Mouse (Mus musculus): ENCODE results near the gene Rtn4rl1.

The Rtn4rl1 gene

DNA sequence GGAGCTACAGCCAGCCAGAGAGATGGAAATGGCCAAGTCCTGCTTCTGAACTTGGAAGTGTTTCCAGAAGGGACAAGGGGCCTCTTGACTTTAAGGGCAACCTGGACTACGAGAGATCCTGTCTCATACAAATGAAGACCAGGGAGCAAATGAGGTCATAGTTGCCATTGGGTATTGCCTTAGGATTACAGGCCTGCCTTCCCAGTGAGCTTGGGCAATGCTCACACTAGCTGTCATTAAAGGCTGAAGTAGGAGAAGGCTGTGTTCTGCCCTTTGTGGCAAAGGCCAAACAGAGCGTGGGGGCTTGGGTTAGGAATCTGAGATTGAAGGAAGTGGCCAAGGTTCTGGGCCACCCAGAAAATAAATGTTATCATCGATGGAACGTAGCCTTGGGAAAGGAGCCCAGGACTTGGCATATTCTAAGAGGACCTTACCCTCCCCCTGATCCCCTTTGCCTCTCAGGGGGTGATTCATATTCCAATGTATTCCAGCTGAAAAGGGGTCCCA lies 57.5 kb downstream of the Rtn4rl1 start:
- no peak for DNase-seq (ENCODE audit: extremely low spot score)

- DNase-seq (ENCODE audit: extremely low spot score) = no peak
These were observed 58.0 kb downstream of the Rtn4rl1 start for GRCm38 (mm10) chr11:75251557-75252070.

DNA sequence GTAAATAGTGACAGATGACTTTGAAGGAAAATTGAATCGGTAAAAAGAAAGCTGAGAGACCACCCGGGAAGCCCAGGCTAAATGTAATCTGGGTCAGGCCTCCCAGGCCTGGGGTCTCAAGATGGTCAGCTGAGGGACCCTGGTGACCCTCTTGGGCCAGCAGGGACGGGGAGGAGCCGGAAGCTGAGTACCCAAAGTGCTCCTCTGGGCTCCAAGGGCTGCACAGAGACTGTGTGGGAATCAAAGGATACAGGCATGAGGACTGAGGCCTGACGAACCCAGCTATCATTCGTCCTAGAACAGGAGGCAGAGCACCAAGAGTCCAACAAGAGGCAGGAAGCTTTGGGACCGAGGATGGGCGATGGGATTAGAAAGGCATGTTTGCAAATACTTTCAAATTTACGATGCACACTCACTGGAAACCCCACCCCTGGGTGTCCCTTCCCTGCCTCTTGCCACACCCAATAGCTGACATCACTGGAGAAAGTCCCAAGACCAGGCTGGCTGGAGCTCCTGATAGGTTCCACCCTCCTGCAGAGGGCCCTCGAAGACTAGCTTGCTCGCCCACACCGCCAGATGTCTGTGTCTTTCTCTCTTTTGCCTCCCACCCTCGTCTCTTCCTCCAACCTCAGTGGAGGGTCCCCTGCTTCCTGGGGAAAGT lies 60.8 kb downstream of the Rtn4rl1 start:
- no peak for DNase-seq (ENCODE audit: extremely low spot score)

DNA sequence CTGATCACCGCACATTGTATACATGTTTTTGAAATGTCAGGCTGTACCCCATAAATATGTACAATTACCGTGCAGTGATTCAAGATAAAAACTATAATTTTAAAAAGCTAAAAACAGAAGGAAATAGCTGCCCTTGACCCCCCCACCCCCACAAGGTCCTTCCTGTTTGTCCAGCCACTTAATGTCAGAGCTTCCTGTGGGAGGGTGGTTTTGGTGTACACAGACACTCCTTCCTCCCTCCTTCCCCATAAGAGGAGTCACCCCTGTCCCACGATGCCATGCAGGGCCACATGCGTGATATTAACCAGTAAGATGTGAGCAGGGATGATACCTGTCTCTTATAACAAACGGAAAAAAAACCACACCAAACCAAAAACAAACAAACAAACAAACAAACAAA lies 61.7 kb downstream of the Rtn4rl1 start:
- no peak for DNase-seq (ENCODE audit: extremely low spot score)

DNA sequence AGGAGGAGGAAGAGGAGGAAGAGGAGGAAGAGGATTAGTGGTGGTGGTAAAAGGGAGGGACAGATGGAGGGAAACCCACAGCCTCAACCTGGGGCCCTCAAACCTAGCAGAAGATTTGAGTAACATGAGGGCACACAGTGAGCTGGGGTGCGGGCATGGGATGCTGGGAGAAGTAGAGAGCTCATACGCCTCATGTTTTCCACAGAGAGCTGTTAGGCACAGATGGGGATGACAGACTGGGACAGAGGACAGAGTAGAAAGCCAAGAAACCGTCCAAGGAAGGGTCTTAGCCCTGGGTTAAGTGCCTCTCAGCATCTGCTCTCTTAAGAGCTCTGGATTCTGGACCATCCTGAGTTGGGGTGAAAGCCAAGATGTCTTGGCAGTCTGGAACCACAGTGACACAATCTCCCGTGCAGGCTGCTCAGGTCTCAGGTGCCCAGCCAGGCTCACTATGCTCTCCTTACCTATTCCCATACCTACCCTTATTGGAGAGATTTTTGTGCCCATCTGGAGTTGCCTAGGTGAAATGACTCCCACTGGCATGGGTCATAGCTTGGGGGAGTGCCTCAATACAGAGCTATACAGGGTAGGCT lies 63.6 kb downstream of the Rtn4rl1 start:
- DNase-seq (ENCODE audit: extremely low spot score) = no peak

- no peak for DNase-seq (ENCODE audit: extremely low spot score)
These were observed 65.8 kb downstream of the Rtn4rl1 start for GRCm38 (mm10) chr11:75259416-75259815.

DNA sequence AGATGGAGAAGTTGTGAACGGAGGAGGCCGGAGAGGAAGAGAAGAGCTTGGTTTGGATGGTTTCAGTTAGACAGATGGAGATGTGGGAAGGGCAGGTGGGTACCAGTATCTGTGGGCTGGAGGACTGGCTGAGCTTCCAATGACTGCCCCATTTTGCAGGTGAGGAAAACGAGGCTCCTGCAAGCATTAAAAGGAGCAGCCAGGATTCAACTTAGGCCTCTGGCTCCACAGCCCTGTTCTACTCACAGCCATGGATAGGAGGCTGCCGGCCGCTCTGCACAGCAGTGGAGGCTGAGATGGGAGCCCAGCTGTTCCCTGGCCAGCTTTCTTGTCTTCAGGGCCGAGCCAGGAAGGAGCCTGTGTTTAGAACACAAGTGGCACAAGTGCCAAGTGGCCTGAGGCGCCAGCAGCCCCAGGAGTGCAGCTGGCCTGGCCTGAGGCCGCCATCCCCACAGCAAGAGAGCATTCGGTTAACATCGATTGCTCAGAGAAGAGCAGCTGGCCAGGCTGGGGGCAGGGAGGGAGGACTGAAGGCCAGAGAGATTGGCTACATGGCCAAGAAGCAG lies 66.5 kb downstream of the Rtn4rl1 start:
- DNase-seq (ENCODE audit: extremely low spot score) = no peak

GRCm38 (mm10) chr11:75261016-75261415 lies 67.4 kb downstream of the Rtn4rl1 start:
- DNase-seq (ENCODE audit: extremely low spot score) = no peak

DNA sequence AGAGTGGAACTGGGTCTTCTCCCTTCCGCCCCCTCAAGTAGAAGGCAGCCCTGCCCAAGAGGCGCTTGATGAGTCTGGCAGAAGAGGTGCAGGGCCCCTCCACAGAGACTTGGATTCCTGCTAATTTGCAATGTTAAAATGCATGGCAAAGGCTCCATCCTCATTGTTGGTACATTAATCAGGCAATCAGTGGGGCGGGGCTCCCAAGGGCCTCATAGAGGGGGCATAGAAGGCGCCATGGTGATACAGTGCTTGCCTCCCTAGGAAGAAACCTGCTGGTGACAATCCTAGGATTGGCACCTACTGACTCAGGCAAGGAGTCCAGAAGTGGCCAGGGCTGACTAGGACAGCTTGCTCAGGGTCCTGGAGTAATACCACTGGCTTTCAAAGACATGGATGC lies 68.1 kb downstream of the Rtn4rl1 start:
- no peak for DNase-seq (ENCODE audit: extremely low spot score)

DNA sequence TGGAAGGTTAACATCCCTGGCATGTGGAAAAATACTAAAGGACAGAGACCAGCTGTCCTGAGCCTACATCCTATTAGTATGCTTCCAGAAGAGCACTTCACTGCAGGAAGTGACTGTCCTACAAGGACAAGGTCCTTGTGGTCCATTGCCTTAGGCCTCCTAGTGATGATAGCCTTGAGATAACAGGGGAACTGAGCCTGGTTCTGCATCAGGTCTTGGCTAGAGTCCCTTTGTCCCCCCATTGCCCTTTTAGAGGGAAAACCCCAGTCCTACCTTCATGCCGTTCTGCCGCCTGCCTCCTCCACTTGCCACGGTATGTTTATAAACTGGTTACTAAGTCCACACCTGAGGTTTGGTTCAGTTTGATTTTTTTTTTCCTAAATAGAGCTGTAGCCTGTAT lies 68.6 kb downstream of the Rtn4rl1 start:
- DNase-seq (ENCODE audit: extremely low spot score) = no peak

- DNase-seq (ENCODE audit: extremely low spot score) = no peak
These were observed 69.2 kb downstream of the Rtn4rl1 start for GRCm38 (mm10) chr11:75262791-75263190.

DNA sequence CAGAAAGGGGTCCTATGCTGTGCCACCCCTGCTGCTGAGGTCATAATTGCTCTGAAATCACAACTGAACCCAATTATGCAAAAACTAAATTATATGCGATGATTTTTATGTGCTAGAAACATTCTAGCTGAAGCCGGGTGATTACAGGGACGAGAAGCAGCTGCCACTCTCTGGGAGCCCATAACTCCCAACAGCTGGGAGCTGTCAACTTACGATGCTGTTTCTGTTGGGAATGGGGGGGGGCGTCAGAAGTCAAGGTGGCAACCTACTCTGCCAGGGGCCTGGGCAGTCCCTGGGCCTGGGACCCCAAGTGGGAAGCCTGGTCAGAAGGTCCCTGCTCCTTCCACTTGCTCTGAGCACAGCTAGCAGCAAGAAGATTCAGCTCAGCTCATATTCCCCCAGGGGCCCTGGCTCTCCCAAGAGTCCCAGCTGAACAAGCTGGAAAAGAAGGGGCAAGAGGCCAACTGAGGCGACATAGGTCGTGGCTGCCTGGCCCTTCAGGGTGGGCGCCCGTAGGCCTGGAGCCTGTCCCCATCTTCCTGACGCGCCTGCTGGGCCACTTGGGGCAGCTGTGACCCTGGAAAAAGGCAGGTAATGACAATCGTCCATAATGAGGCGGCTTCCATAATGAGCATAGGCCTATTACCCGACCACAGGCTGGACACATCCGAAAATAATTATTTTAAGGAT lies 69.8 kb downstream of the Rtn4rl1 start:
- no peak for DNase-seq (ENCODE audit: extremely low spot score)

- no peak for DNase-seq (ENCODE audit: extremely low spot score)
These were observed 70.4 kb downstream of the Rtn4rl1 start for GRCm38 (mm10) chr11:75263964-75264312.

DNA sequence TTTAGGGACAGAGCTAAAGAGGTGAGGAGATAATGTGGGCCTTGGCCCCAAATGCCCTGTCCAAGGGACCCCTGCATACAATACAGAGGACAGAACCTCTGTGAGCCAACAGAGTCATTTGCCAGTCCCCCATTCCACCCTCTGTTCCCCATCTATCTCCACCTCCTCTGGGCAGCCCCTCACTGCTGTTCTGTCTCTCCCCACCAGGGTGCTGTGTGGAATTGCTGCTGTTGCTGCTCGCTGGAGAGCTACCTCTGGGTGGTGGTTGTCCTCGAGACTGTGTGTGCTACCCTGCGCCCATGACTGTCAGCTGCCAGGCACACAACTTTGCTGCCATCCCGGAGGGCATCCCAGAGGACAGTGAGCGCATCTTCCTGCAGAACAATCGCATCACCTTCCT lies 71.0 kb downstream of the Rtn4rl1 start:
- DNase-seq (ENCODE audit: extremely low spot score) = no peak

GRCm38 (mm10) chr11:75265545-75265944 lies 72.0 kb downstream of the Rtn4rl1 start:
- DNase-seq (ENCODE audit: extremely low spot score) = no peak

DNA sequence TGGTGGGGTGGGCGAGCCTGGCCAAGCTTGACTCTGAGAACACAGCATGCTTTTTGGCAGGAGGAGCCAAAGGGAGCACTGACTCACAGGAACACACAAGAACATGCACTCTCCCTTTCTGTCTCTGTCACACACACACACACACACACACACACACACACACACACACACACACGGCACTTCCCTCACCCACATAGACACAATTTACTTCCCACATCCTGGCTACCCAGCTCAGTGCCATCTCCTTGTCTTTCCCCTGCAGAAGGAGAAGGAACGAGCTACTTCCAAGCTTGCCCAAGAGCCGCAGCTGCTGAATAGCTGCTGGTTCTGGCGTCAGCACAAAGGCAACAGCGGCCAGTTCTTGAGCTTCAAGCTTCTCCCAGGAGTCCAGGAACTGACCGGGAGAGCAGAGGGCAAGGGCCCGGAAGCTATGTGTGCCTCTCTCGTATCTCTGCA lies 74.3 kb downstream of the Rtn4rl1 start:
- no peak for DNase-seq (ENCODE audit: extremely low spot score)

DNA sequence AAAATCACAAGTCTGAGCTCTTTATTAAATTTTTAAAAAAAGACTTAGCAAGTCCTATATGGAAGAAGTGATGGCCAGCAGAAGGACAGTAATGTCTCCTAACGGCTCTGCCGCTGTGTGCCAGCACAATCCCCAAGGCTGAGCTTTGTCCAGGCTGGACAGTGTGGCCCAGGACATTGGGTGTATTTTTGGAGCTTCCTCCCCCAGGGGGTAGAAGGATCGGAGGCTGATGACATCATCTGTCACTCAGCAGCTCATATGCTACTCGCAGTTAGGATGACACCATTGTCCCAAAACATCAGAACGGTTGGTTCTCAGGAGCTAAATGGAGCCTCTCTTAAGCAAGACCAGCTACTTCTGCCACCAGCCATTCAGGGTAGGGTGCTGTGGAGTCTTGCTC lies 74.9 kb downstream of the Rtn4rl1 start:
- no peak for DNase-seq (ENCODE audit: extremely low spot score)

- DNase-seq (ENCODE audit: extremely low spot score) = no peak
These were observed 75.6 kb downstream of the Rtn4rl1 start for GRCm38 (mm10) chr11:75269213-75269612.

- no peak for DNase-seq (ENCODE audit: extremely low spot score)
These were observed 76.8 kb downstream of the Rtn4rl1 start for GRCm38 (mm10) chr11:75270276-75270984.

DNA sequence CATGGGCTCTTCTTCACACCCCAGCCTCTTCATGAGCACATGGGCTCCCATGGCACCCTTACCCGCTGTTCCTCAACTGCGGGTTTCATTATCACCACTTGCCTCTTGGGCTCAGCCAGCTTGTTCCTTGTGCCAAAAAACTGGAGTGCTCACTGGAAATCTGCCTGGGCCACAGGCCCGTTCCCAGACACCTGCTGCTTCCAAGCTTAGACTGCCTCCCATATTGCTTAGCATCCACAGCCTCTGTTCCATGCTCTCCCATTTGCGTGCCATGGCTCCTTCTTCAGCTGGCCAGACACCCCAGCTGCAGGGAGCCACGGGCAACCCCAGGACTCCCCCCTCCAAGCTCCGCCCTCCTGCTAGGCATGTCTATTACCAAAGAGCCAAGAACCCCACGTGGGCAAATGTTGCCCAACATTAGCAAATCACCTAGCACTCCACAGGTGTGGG lies 77.4 kb downstream of the Rtn4rl1 start:
- DNase-seq (ENCODE audit: extremely low spot score) = no peak

GRCm38 (mm10) chr11:75273466-75273865 lies 79.9 kb downstream of the Rtn4rl1 start:
- DNase-seq (ENCODE audit: extremely low spot score) = no peak

DNA sequence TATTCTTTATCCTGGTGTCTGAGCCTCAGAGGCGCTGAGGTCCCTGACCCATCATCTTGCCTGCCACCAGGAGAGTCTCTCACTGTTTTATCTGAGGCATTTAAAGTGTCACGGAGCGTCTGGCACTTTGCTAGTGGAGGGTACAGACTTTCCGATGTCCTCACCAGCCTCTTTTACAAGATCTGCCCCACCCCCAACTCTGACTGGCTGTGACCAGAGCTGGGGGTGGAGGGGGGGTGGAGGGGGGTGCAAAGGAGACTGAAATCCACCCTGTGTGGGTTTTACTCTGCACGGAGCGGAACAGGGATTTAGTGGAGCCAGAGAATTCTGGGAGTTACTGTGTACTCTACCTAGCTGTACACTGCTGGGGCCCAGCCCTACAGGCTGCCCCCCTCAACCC lies 81.5 kb downstream of the Rtn4rl1 start:
- DNase-seq (ENCODE audit: extremely low spot score) = no peak
